Mouse (Mus musculus) intestine, embryonic 16.5 days (tissue): ENCODE results near the gene Gm11563. TPM values are rescaled to one million over a fixed set of nuclear protein-coding genes. Genes with fewer than 3 reads are reported as not detected.
"Not testable (repeated sequence)": the region's sequence is repeated elsewhere in the genome, so short reads cannot be mapped to it uniquely, and the experiment has no call there.

Experiments used
- ATAC-seq: fragments of 200-750 bp; cut with Nextera tagmentation; 2 replicates; pipeline ENCODE4 v1.8.0; 2017; ENCODE audit warnings: moderate TSS enrichment, moderate library complexity
- H3K27ac ChIP-seq: fragments of 300-500 bp; sonication (generic); 2 replicates; pipeline ENCODE4 v1.5.1; 2014; ENCODE audit warnings: mild to moderate bottlenecking, low read length
- H3K27me3 ChIP-seq: fragments of 300-500 bp; sonication (generic); replicated peaks from 2 replicates; pipeline ENCODE4 v1.6.1; 2014; ENCODE audit warnings: low read length, control low read depth, mixed read lengths; ENCODE audit not compliant: control insufficient read depth, insufficient read depth
- H3K36me3 ChIP-seq: fragments of 300-500 bp; sonication (generic); 2 replicates; pipeline ENCODE4 v1.6.1; 2014; ENCODE audit warnings: low read length, control low read depth; ENCODE audit not compliant: control insufficient read depth, insufficient read depth
- H3K4me1 ChIP-seq: fragments of 300-500 bp; sonication (generic); 2 replicates; pipeline ENCODE4 v1.6.1; 2014; ENCODE audit warnings: low read length, control low read depth, mixed read lengths; ENCODE audit not compliant: control insufficient read depth, insufficient read depth
- H3K4me2 ChIP-seq: fragments of 300-500 bp; sonication (generic); 2 replicates; pipeline ENCODE4 v1.6.1; 2014; ENCODE audit warnings: low read depth, low read length, control low read depth
- H3K4me3 ChIP-seq: fragments of 300-500 bp; sonication (generic); 2 replicates; pipeline ENCODE4 v1.5.1; 2014; ENCODE audit warnings: mild to moderate bottlenecking, low read length
- H3K9ac ChIP-seq: fragments of 300-500 bp; sonication (generic); 2 replicates; pipeline ENCODE4 v1.6.1; 2014; ENCODE audit warnings: low read depth, low read length
- H3K9me3 ChIP-seq: fragments of 300-500 bp; sonication (generic); 2 replicates; pipeline ENCODE4 v1.6.1; 2016; ENCODE audit warnings: low read length, control low read depth; ENCODE audit not compliant: control insufficient read depth
- WGBS: fragments of 180-500 bp; shearing (Covaris S2); extraction: QIAGEN DNeasy Blood & Tissue Kit; methylation state at CpG from one replicate; pipeline ENCODE4 v1.1.7; 2014; 5-methylcytosine and 5-hydroxymethylcytosine counted together
- polyA plus RNA-seq: library from polyadenylated mRNA; unstranded; fragments of >200 nt; fragmentation: Nextera tagmentation; extraction: Ambion mirVana; gene quantifications from 2 replicates; pipeline ENCODE4 v1.2.1, GENCODE M21; 2015

The Gm11563 gene
- polyA plus RNA-seq, 1 experiment from 2014 or later: not detected

DNA sequence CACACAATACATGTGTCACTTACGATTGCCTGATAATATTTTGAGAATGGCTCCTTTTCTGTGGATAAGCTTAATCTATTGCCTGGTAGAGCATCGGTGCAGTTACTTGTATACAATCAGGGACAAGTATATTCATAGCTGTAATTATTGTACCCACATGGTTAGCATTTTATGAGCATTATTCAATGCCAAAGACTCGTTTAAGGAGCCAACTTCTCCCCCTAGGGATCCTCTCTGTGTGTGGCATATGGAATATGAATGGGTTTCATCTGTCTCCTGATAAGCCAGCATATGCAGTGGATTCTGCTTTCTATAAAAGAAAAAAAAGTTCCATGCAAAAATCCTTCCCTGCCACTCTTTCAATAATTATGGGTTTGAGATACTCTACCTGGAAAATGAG, 14.4 kb downstream of the Gm11563 start:
- Histone ChIP-seq H3K4me2 (no peak overlapping the region), H3K36me3 (no peaks in the 10 kb centered on the region), H3K27ac (no peak overlapping the region), H3K4me3 (no peak overlapping the region), H3K9ac (no peak overlapping the region), H3K4me1 (no peaks in the 10 kb centered on the region), H3K9me3 (no peaks in the 10 kb centered on the region), H3K27me3 (no peaks in the 10 kb centered on the region)
- 76% methylated on average over 3 of the region's 3 CpGs for WGBS
- ATAC-seq: no peak

DNA sequence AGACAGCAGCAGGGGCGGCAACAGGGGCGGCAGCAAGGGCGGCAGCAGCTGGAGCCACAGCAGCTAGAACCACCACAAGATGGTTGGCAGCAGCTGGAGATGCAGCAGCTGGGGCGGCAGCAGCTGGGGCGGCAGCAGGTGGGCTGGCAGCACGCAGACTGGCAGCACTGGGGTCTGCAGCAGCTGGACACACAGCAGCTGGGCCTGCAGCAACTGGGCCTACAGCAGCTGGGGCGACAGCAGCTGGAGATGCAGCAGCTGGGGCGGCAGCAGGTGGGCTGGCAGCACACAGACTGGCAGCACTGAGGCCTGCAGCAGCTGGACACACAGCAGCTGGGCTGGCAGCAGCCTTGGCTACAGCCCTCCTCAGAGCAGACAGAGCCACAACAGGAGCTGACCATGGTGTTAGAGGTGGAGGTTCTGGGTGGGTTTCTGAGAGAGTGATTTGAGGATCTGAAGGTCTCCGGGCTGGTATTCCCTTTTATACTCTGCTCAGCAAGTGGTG, 15.1 kb downstream of the Gm11563 start, which contains the start of gene Krtap4-7:
TSS of gene Krtap4-7 (minus strand) at position 455 of the 505 bp plus-strand sequence.
- not testable (repeated sequence) for H3K9ac ChIP-seq, H3K27ac ChIP-seq, H3K4me3 ChIP-seq, H3K4me2 ChIP-seq, H3K27me3 ChIP-seq, H3K36me3 ChIP-seq, H3K9me3 ChIP-seq, ATAC-seq, H3K4me1 ChIP-seq
- WGBS: 83% methylated on average over 9 of the region's 9 CpGs

DNA sequence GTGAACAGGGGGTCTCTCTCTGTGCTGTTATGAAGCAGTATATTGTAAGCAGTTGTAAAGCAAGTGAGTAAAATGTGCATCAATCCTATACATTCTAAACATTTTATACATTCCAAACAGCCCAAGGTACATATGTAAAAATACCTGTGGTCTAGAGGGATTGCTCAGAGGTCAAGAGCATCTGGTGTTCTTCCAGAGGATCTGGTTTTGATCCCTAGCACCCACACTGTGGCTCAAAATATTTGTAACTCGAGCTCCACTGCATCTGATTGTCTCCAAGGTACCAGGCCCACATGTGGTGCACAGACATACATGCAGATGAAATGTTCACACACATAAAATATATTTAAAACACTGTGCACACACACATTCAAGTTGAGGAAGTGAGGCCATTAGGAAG, 17.8 kb downstream of the Gm11563 start:
- Histone ChIP-seq H3K27me3 (no peaks in the 10 kb centered on the region), H3K4me3 (no peak overlapping the region), H3K4me2 (no peak overlapping the region), H3K36me3 (no peaks in the 10 kb centered on the region), H3K9ac (no peak overlapping the region), H3K9me3 (no peaks in the 10 kb centered on the region), H3K27ac (no peak overlapping the region), H3K4me1 (no peaks in the 10 kb centered on the region)
- ATAC-seq: no peak
- WGBS: 34% methylated on average over 1 of the region's 1 CpGs

DNA sequence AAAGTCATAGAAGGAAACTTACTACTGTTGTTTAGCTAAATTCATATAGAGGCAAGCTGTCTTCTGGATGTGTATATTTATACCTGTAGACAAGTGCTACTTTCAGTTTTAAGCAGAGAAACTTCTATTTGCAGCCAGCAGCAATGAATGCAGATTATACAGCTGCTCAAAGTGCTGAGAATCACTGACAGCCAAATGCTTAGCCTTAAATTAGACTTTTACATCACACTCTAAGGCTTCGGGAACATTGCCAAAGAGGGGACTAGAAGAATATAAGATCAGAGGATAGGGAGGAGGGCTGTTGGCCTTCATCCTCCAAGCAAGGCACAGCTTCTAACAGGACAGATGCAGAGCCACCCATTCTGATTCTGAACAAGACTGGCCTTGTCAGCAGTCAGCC, 21.7 kb downstream of the Gm11563 start:
- no peak for ATAC-seq
- H3K9me3 ChIP-seq: no peaks in the 10 kb centered on the region
- no peak overlapping the region for H3K4me2 ChIP-seq
- WGBS: 81% methylated on average over 1 of the region's 1 CpGs
- no peaks in the 10 kb centered on the region for H3K27me3 ChIP-seq
- no peaks in the 10 kb centered on the region for H3K4me1 ChIP-seq
- no peaks in the 10 kb centered on the region for H3K36me3 ChIP-seq
- no peak overlapping the region for H3K9ac ChIP-seq
- no peak overlapping the region for H3K4me3 ChIP-seq
- H3K27ac ChIP-seq: no peak overlapping the region

DNA sequence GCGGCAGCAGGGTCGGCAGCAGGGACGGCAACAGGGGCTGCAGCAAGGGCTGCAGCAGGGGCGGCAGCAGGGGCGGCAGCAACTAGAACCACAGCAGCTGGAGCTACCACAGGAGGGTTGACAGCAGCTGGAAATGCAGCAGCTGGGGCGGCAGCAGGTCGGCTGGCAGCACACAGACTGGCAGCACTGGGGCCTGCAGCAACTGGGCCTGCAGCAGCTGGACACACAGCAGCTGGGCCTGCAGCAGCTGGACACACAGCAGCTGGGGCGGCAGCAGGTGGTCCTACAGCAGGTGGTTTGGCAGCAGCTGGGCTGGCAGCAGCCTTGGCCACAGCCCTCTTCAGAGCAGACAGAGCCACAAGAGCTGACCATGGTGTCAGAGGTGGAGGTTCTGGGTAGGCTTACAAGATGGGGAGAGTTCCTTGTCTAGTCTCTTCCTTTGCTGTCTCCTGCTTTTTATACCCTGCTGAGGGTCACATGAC, 24.1 kb downstream of the Gm11563 start, which contains the start of gene Krtap4-2:
TSS of gene Krtap4-2 (minus strand) at position 432 of the 482 bp plus-strand sequence.
- Histone ChIP-seq H3K4me1 (no peaks in the 10 kb centered on the region), H3K4me3 (no peak within 1 kb of the TSS), H3K36me3 (no peaks in the 10 kb centered on the region), H3K4me2 (no peak within 1 kb of the TSS), H3K27me3 (no peaks in the 10 kb centered on the region), H3K9ac (no peak within 1 kb of the TSS), H3K27ac (no peak within 1 kb of the TSS), H3K9me3 (no peaks in the 10 kb centered on the region)
- WGBS: 42% methylated on average over 8 of the region's 8 CpGs
- ATAC-seq: no peak

DNA sequence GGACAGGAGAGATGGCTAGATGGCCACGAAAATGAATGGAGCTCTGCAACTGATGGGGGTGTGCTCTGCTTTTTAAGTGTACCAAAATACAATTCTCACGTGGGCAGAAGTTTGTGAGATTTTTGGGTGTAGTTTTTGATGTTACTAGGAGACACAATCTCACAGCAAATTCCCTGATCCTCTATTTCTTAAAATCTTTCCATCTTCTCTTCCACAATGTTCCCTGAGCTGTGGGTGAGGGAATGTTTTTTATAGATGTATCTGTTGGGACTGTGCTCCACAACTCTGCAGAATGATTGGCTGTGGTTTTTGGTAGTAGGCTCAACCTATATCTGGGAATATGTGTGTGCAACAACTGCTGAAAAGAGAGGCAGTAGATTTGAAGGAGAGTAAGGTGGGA, 25.5 kb downstream of the Gm11563 start:
- WGBS: 71% methylated on average over 2 of the region's 2 CpGs
- Histone ChIP-seq H3K4me2 (no peak overlapping the region), H3K36me3 (no peaks in the 10 kb centered on the region), H3K27me3 (no peaks in the 10 kb centered on the region), H3K4me1 (no peaks in the 10 kb centered on the region), H3K9me3 (no peaks in the 10 kb centered on the region), H3K27ac (no peak overlapping the region), H3K9ac (no peak overlapping the region), H3K4me3 (no peak overlapping the region)
- no peak for ATAC-seq

DNA sequence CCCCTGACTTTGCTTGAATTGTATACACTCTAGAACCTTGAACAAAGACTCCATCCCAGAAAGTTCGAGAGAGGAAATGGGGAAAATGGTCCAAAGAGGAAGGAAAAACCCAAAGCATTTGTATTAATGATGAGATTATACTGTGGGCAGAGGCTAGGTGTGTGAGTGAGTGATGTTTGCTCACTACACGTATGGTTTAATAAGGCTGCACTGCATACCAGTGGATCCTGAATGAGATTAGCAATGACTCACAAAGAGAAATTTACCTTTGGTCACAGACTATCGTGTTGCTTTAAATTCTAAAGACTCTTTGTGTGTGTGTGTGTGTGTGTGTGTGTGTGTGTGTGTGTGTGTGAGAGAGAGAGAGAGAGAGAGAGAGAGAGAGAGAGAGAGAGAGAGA, 27.9 kb downstream of the Gm11563 start:
- WGBS: 59% methylated on average over 3 of the region's 3 CpGs
- H3K27ac ChIP-seq: no peak overlapping the region

DNA sequence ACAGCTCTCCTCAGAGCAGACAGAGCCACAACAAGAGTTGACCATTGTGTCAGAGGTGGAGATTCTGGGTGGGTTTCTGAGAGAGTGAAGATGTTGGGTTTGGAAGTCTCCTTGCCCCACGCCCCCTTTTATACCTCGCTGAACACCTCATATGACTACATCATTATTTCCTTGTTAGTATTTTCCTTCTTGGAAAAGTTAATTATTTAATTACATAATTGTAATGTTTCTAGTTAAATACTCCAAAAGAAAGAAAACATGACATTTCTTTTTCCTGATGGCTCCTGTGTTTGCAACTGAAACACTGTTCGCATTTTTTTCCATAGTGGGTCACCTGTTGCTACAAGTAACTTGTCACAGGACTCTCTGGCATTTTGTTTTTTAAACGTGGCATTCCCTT, 30.6 kb downstream of the Gm11563 start, which contains the start of gene Krtap4-1:
TSS of gene Krtap4-1 (minus strand) at position 101 of the 400 bp plus-strand sequence.
- Histone ChIP-seq H3K27me3 (no peaks in the 10 kb centered on the region), H3K36me3 (no peaks in the 10 kb centered on the region), H3K9me3 (no peaks in the 10 kb centered on the region), H3K9ac (no peak within 1 kb of the TSS), H3K27ac (no peak within 1 kb of the TSS), H3K4me2 (no peak within 1 kb of the TSS), H3K4me3 (no peak within 1 kb of the TSS), H3K4me1 (no peaks in the 10 kb centered on the region)
- WGBS: 79% methylated on average over 4 of the region's 4 CpGs
- ATAC-seq: no peak

More for the DNA sequence above, 27.9 kb downstream of the Gm11563 start:
- ATAC-seq: no peak
- H3K4me1 ChIP-seq: no peaks in the 10 kb centered on the region
- no peak overlapping the region for H3K9ac ChIP-seq
- no peaks in the 10 kb centered on the region for H3K9me3 ChIP-seq
- H3K27me3 ChIP-seq: no peaks in the 10 kb centered on the region
- no peak overlapping the region for H3K4me2 ChIP-seq
- no peaks in the 10 kb centered on the region for H3K36me3 ChIP-seq
- no peak overlapping the region for H3K4me3 ChIP-seq

DNA sequence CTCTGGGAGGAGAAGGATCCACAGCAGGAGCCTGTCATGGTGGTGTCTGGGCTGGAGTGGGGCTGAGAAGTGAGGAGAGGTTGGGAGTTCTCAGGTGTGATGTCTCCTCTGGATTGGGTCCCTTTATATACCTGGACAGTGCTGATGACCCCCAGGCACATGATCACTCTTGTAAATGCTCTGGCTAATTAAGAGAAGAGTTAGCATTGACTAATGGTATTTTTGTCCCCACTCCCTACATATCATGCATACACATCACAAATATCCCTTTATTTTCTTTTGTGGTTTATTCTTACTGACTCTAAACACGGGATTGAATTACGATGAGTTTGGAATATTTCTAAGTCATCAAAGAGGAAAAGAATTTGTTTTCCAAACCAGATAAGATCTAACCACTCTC, 38.4 kb downstream of the Gm11563 start, which contains the start of gene Gm11562:
TSS of gene Gm11562 (minus strand) at position 101 of the 400 bp plus-strand sequence.
- Histone ChIP-seq H3K9me3 (no peaks in the 10 kb centered on the region), H3K4me2 (no peak within 1 kb of the TSS), H3K27me3 (no peaks in the 10 kb centered on the region), H3K4me1 (no peaks in the 10 kb centered on the region), H3K27ac (no peak within 1 kb of the TSS), H3K4me3 (no peak within 1 kb of the TSS), H3K36me3 (no peaks in the 10 kb centered on the region), H3K9ac (no peak within 1 kb of the TSS)
- WGBS: 76% methylated on average over 2 of the region's 2 CpGs
- ATAC-seq: no peak
